In the genomic region with DNA sequence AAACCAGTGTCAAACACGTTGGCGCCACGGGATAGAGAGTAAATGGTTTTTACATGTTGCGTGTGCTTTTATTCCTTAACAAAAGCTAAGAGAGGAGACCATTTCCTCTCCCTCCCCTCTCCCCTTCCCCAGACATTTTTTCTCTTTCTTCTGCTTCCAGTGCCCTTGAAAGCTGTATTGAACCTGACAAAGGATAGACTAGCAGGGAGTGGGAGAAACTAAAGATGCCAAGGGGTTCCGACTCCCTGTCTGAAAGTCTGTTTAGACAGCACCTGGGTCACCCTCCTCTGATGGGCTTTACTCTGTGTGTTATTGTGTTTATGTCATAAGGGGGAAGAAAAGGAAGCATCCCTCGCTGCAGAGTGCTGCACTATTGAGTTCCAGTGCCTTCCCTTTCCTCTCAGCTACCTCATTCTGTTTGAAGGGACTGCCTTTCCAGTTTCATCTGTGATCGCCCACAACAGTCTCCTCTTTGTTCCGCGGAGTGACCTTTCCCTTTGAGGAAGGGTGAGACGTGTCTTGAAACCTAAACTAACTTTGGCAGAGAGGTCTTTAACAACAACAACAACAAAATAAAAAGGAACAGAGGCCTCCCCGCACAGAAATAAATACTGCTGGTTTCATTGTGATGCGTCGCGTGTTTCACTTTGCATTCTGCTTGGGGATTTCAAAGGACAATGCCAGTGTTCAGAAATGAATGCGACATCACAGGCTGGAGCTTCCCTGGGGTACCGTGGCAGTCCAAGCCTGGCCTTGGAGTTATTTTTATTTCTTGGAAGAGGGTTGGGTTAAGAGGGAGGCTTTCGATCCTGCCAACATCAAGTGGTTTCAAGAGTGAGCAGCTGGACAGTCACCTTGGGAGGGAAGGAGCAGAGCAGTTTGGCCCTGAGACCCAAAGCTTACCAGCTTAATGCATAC, we compare ENCODE assay signal across 8 mouse cellular contexts.
A peak's percentile ranks its signal among the peaks of the same experiment; 100 is the strongest.
DNase-seq lines count a peak whose midpoint lies in the region; ATAC-seq and TF ChIP-seq lines count a peak whose summit lies in the region.

No protein-coding gene starts in this region.

- H3K27me3 ChIP-seq in forebrain, embryonic 16.5 days (replicated peaks; ENCODE audit: control insufficient read depth, insufficient read depth, low read length): no peaks in the 10 kb centered on the region
- no peaks in the 10 kb centered on the region for H3K27me3 ChIP-seq in kidney, embryonic 14.5 days (ENCODE audit: control insufficient read depth, insufficient read depth, low read length)

- DNase-seq in ES-E14 (ENCODE audit: low read depth, low spot score): peak; percentile 11
- peak; percentile 60 for DNase-seq in brain, embryonic 18.5 days (ENCODE audit: low read depth, low spot score)
- DNase-seq in layer of hippocampus, adult 9-11 months: peak; percentile 45
- DNase-seq in right cerebral cortex, adult 2 months (ENCODE audit: low spot score in 2 of 2): peak; percentile 13 to 26
- no peak for DNase-seq in thymus, postnatal 36 days
- DNase-seq in spleen, adult 12 weeks (ENCODE audit: low spot score): no peak

- WGBS in forebrain, embryonic 16.5 days: 17% methylated on average over 17 of the region's 17 CpGs
- WGBS in kidney, embryonic 14.5 days: 73% methylated on average over 17 of the region's 17 CpGs

- H3K4me1 ChIP-seq in ES-E14 (ENCODE audit: control insufficient read depth in 2 of 2, insufficient read depth in 2 of 2, low read length in 2 of 2, poor library complexity in 1 of 2): no peaks in the 10 kb centered on the region
- H3K4me1 ChIP-seq in forebrain, embryonic 16.5 days (replicated peaks; ENCODE audit: control insufficient read depth, insufficient read depth, low read length): no peaks in the 10 kb centered on the region
- H3K4me1 ChIP-seq in kidney, embryonic 14.5 days (ENCODE audit: control insufficient read depth, insufficient read depth, low read length): no peaks in the 10 kb centered on the region

- H3K9me3 ChIP-seq in ES-E14 (ENCODE audit: control insufficient read depth, insufficient read depth, low read depth, low read length): no peaks in the 10 kb centered on the region
- no peaks in the 10 kb centered on the region for H3K9me3 ChIP-seq in forebrain, embryonic 16.5 days (ENCODE audit: control insufficient read depth, low read length)
- no peaks in the 10 kb centered on the region for H3K9me3 ChIP-seq in kidney, embryonic 14.5 days (ENCODE audit: control insufficient read depth, low read length)

- no peak overlapping the region for H3K9ac ChIP-seq in ES-E14 (ENCODE audit: insufficient read depth, low read depth, low read length, poor library complexity, severe bottlenecking)
- no peak overlapping the region for H3K9ac ChIP-seq in forebrain, embryonic 16.5 days (replicated peaks; ENCODE audit: low read depth, low read length)
- no peak overlapping the region for H3K9ac ChIP-seq in kidney, embryonic 14.5 days (ENCODE audit: low read depth, low read length)

- peak; percentile 85 for ATAC-seq in forebrain, embryonic 16.5 days
- ATAC-seq in kidney, embryonic 14.5 days (ENCODE audit: low FRiP score, low TSS enrichment): no peak

- in situ Hi-C loops in ES-E14 (cut with MboI; ENCODE audit: low sequenced_read_pairs in 2 of 2, unreplicated experiment in 2 of 2): no loop called here

- no peaks in the 10 kb centered on the region for H3K36me3 ChIP-seq in ES-E14 (ENCODE audit: control insufficient read depth, insufficient read depth, low read length, poor library complexity, severe bottlenecking)
- no peaks in the 10 kb centered on the region for H3K36me3 ChIP-seq in forebrain, embryonic 16.5 days (ENCODE audit: control insufficient read depth, insufficient read depth)
- H3K36me3 ChIP-seq in kidney, embryonic 14.5 days (ENCODE audit: control insufficient read depth, insufficient read depth, low read length): no peaks in the 10 kb centered on the region

- H3K27ac ChIP-seq in ES-E14 (ENCODE audit: insufficient read depth, low read depth, low read length, poor library complexity, severe bottlenecking): no peak overlapping the region
- H3K27ac ChIP-seq in forebrain, embryonic 16.5 days (ENCODE audit: low read length): 0 out of 2 replicates have a peak overlapping the region, but pooled peaks have one; percentile 5
- H3K27ac ChIP-seq in kidney, embryonic 14.5 days (ENCODE audit: low read depth, low read length): no peak overlapping the region

- peak overlapping the region; percentile 16 for H3K4me2 ChIP-seq in forebrain, embryonic 16.5 days (ENCODE audit: low read length)
- H3K4me2 ChIP-seq in kidney, embryonic 14.5 days (replicated peaks; ENCODE audit: low read depth, low read length): no peak overlapping the region

- H3K4me3 ChIP-seq in ES-E14 (ENCODE audit: insufficient read depth in 1 of 2, low read depth in 1 of 2, low read length in 2 of 2, poor library complexity in 1 of 2, severe bottlenecking in 1 of 2): no peak overlapping the region
- no peak overlapping the region for H3K4me3 ChIP-seq in forebrain, embryonic 16.5 days (replicated peaks; ENCODE audit: low read length)
- H3K4me3 ChIP-seq in kidney, embryonic 14.5 days (ENCODE audit: low read length): no peak overlapping the region

TF ChIP-seq in ES-E14, 5 proteins besides CTCF, POLR2A, EP300 and RAD21:
- TF ChIP-seq HCFC1 (IDR thresholded peaks at IDR 0.05; ENCODE audit: borderline replicate concordance, insufficient read depth, low read length) (no peak), MAFK (IDR thresholded peaks at IDR 0.05; ENCODE audit: insufficient read depth, low read depth, low read length) (no peak), ZC3H11A (IDR thresholded peaks at IDR 0.05; ENCODE audit: borderline replicate concordance, low read depth, low read length) (no peak), ZNF384 (IDR thresholded peaks at IDR 0.05; ENCODE audit: low read depth, low read length) (no peak), CHD2 (IDR thresholded peaks at IDR 0.05; ENCODE audit: low read depth, low read length) (no peak)

Comparison
In these comparisons a context has a peak if more than half of its experiments do, and no peak if none do; other contexts are left out.
1. DNase-seq: peak in ES-E14 (single experiment), brain, embryonic 18.5 days (single experiment), layer of hippocampus, adult 9-11 months (single experiment) and right cerebral cortex, adult 2 months (2 of 2); none in thymus, postnatal 36 days (0 of 2) and spleen, adult 12 weeks (single experiment).